Mouse (Mus musculus): ENCODE results near the gene Vav1.

DNA sequence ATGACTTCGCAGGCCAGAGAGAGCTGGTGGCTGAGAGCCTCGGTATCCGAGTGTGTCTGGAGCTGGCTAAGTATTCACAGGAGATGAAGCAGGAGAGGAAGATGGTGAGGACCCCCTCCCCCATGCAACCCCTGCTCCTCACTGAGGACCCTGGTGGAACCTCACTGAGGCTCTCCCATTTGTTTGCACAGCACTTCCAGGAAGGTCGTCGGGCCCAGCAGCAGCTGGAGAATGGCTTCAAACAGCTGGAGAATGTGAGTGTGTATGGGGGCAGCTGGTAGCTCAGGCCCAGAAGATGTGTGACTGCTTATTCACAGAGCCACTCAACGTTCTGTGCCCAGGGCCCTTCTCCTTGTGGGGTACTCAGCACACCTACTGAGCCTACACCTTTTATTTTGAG, 25.6 kb upstream of the Vav1 start:
- no peak for TF ChIP-seq CTCF (IDR thresholded peaks at IDR 0.05; ENCODE audit: insufficient read depth, low read length)
- no peak for TF ChIP-seq POLR2A (IDR thresholded peaks at IDR 0.05; ENCODE audit: borderline replicate concordance, extremely low read depth, low read depth, low read length)
